Mouse (Mus musculus): ENCODE measurements around the gene Krt26. TPM values are rescaled to one million over a fixed set of nuclear protein-coding genes. Genes with fewer than 3 reads are reported as not detected.

The Krt26 gene
- total RNA-seq, 2 experiments from 2014 or later: not detected

- TF ChIP-seq CTCF (IDR thresholded peaks at IDR 0.05): no peak
- Histone ChIP-seq H3K4me3 (no peak overlapping the region), H3K27ac (no peak overlapping the region)
- intact Hi-C loops (cut with DNase I): no loop called here
- no peak for DNase-seq (ENCODE audit: extremely low spot score in 1 of 2, low spot score in 2 of 2)
Observed at GRCm38 (mm10) chr11:99283334-99283733, 54.4 kb downstream of the Krt26 start.

- no peak for DNase-seq (ENCODE audit: extremely low spot score in 1 of 2, low spot score in 2 of 2)
- intact Hi-C loops (cut with DNase I): no loop called here
- Histone ChIP-seq H3K27ac (no peak overlapping the region), H3K4me3 (no peak overlapping the region)
- no peak for TF ChIP-seq CTCF (IDR thresholded peaks at IDR 0.05)
Observed at GRCm38 (mm10) chr11:99281116-99281515, 56.6 kb downstream of the Krt26 start.

GRCm38 (mm10) chr11:99279986-99280385, 57.8 kb downstream of the Krt26 start:
- no peak for TF ChIP-seq CTCF (IDR thresholded peaks at IDR 0.05)
- DNase-seq (ENCODE audit: extremely low spot score in 1 of 2, low spot score in 2 of 2): no peak
- no peak overlapping the region for H3K4me3 ChIP-seq
- intact Hi-C loops (cut with DNase I): no loop called here
- H3K27ac ChIP-seq: no peak overlapping the region

Other genes with a start within 250 kb of the Krt26 start
- gene Tns4, start 248.7 kb downstream of the Krt26 start, total RNA-seq (2021): 1 to 10 TPM in 1 of 2 experiments, under 1 TPM in 1; 0.19 to 1.1 TPM
- gene Ccr7, start 182.9 kb downstream of the Krt26 start, total RNA-seq (2021): not detected
- 10 to 100 TPM; 60.1 to 61.1 TPM for gene Smarce1, start 106.9 kb downstream of the Krt26 start, total RNA-seq (2021)
- 10 to 100 TPM; 31.1 to 32.0 TPM for gene Krt222, start 93.9 kb downstream of the Krt26 start, total RNA-seq (2021)
- not detected for gene Krt24, start 52.7 kb downstream of the Krt26 start, total RNA-seq (2021)
- not detected for gene Krt25, start 15.0 kb downstream of the Krt26 start, total RNA-seq (2021)
- gene Krt27, start 13.1 kb upstream of the Krt26 start, total RNA-seq (2021): not detected
- gene Krt28, start 36.9 kb upstream of the Krt26 start, total RNA-seq (2021): not detected
- 10 to 100 TPM in 1 of 2 experiments, 1 to 10 TPM in 1; 9.6 to 10.1 TPM for gene Krt10, start 51.4 kb upstream of the Krt26 start, total RNA-seq (2021)
- 10 to 100 TPM in 1 of 2 experiments, 1 to 10 TPM in 1; 8.7 to 11.6 TPM for gene Krt12, start 84.3 kb upstream of the Krt26 start, total RNA-seq (2021)
- gene Krt20, start 100.2 kb upstream of the Krt26 start, total RNA-seq (2021): not detected
- not detected for gene Krt23, start 155.2 kb upstream of the Krt26 start, total RNA-seq (2021)
- gene Krt39, start 183.4 kb upstream of the Krt26 start, total RNA-seq (2021): not detected
- gene Krt40, start 205.2 kb upstream of the Krt26 start, total RNA-seq (2021): not detected
- gene Krtap3-3, start 212.9 kb upstream of the Krt26 start, total RNA-seq (2021): not detected
- gene Krtap3-2, start 218.9 kb upstream of the Krt26 start, total RNA-seq (2021): not detected
- gene Gm11939, start 221.5 kb upstream of the Krt26 start, total RNA-seq (2021): not detected
- gene Krtap3-1, start 228.7 kb upstream of the Krt26 start, total RNA-seq (2021): not detected
- not detected for gene Krtap1-5, start 243.1 kb upstream of the Krt26 start, total RNA-seq (2021)
- not detected for gene Krtap1-4, start 245.7 kb upstream of the Krt26 start, total RNA-seq (2021)

Data from left cerebral cortex, adult 2 months (tissue).